Mouse (Mus musculus): ENCODE measurements around the gene Cdca7.

DNA sequence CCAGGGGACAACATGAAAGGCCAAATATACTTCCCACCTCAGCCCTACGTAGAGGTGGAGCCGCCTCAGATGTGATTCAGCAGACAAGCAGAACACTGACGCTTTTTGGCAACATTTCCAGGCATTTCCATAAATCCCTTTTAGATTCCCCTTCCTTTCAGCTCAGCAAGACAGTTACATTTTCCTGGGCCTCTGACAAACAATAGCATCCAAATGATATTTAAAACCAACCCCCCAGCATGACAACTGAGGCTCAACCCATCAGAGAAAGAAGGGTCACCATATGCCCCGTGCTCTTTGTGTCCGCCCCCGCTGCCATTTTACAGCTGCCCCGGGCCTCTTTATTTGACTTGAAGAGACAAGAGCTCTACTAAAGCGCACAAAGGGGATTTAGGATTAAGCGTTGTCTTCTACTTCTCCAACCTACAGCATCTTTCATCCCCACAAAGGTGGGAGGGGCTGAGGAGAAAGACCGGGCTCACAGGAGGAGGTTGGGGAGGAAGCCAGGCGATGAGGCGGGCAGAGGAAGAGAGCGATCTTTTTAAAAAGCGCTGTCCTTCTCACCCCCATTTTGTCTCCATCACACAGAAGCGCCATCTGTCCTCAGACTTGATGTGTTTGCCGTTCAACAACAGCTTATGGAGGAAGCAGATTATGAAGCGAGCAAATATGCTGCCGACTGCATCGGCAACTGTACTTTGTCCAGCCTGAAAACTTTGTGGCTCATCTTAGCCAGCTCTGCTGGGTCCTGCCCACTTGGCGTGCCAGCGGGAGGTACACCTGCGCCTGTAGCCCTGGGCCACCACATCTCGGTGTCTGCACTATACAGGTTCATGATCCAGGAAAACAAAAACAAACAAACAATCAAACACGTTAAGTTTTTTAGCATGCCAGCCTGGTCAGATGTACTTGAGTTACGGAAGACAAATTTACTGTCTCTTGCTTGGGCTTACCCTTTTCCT is 53.7 kb downstream of the Cdca7 start:
- TF ChIP-seq GATA1 (IDR thresholded peaks at IDR 0.05; ENCODE audit: borderline replicate concordance, low read length) = no peak
- no peak for TF ChIP-seq FLI1 (IDR thresholded peaks at IDR 0.05; ENCODE audit: low read length)
